Mouse (Mus musculus): ENCODE measurements around the gene Tle2. TPM values are rescaled to one million over a fixed set of nuclear protein-coding genes. Genes with fewer than 3 reads are reported as not detected.

The Tle2 gene
- total RNA-seq (2014; rRNA removed; ENCODE audit: low replicate concordance) = 6.8 and 10.4 TPM in 2 replicates
- polyA plus RNA-seq (2015; fragmentation: Nextera tagmentation; extraction: Ambion mirVana) = 11.1 and 11.9 TPM in 2 replicates

GRCm38 (mm10) chr10:81574081-81575056 lies at the start of gene Tle2:
Tle2 (plus strand) TSS chr10:81574561.
- Histone ChIP-seq H3K36me3 (replicated peaks; ENCODE audit: control insufficient read depth, insufficient read depth, low read length) (no peaks in the 10 kb centered on the region; the same call in 1 of the 2 replicates), H3K27ac (ENCODE audit: low read depth) (no peak within 1 kb of the TSS), H3K4me3 (ENCODE audit: low read depth, low read length) (peak within 1 kb of the TSS; percentile 70), H3K9me3 (replicated peaks; ENCODE audit: control insufficient read depth, low read length) (no peaks in the 10 kb centered on the region), H3K27me3 (ENCODE audit: control insufficient read depth, insufficient read depth, low read length) (no peaks in the 10 kb centered on the region), H3K4me1 (ENCODE audit: control insufficient read depth, insufficient read depth) (peaks cover 18% of the 10 kb centered on the region), H3K4me2 (ENCODE audit: low read depth, low read length) (peak within 1 kb of the TSS; percentile 79), H3K9ac (replicated peaks; ENCODE audit: low read depth, low read length) (peak within 1 kb of the TSS; percentile 62)
- ATAC-seq (ENCODE audit: insufficient read depth, low read depth) (no peak), DNase-seq (ENCODE audit: low spot score) (no peak)
- 33% methylated on average over 8 of the region's 10 CpGs for WGBS
- TF ChIP-seq CTCF (IDR thresholded peaks at IDR 0.05; ENCODE audit: low read depth) (peak; percentile 36), EP300 (IDR thresholded peaks at IDR 0.05; ENCODE audit: low read depth) (no peak)

- no peaks in the 10 kb centered on the region; the same call in 1 of the 2 replicates for H3K27me3 ChIP-seq (ENCODE audit: control insufficient read depth, insufficient read depth, low read length)
- H3K4me1 ChIP-seq (ENCODE audit: control insufficient read depth, insufficient read depth) = no peaks in the 10 kb centered on the region; the same call in 1 of the 2 replicates
- TF ChIP-seq CTCF (IDR thresholded peaks at IDR 0.05; ENCODE audit: low read depth) = no peak
- no peak for TF ChIP-seq EP300 (IDR thresholded peaks at IDR 0.05; ENCODE audit: low read depth)
- no peak overlapping the region for H3K27ac ChIP-seq (ENCODE audit: low read depth)
- no peak overlapping the region for H3K9ac ChIP-seq (replicated peaks; ENCODE audit: low read depth, low read length)
- 46% methylated on average over 12 of the region's 13 CpGs for WGBS
- H3K4me3 ChIP-seq (ENCODE audit: low read depth, low read length) = no peak overlapping the region
- ATAC-seq (ENCODE audit: insufficient read depth, low read depth) (no peak), DNase-seq (ENCODE audit: low spot score) (no peak)
- no peak overlapping the region for H3K4me2 ChIP-seq (ENCODE audit: low read depth, low read length)
- H3K9me3 ChIP-seq (replicated peaks; ENCODE audit: control insufficient read depth, low read length) = no peaks in the 10 kb centered on the region
- H3K36me3 ChIP-seq (replicated peaks; ENCODE audit: control insufficient read depth, insufficient read depth, low read length) = peaks cover 15% of the 10 kb centered on the region
These were observed 49.2 kb upstream of the Tle2 start for GRCm38 (mm10) chr10:81525017-81525694.

- WGBS = 14% methylated on average over 14 of the region's 14 CpGs
- ATAC-seq (ENCODE audit: insufficient read depth, low read depth) = peak; percentile 40; the same call in 1 of the 2 replicates
- TF ChIP-seq EP300 (IDR thresholded peaks at IDR 0.05; ENCODE audit: low read depth) = no peak
- peak; percentile 87 for TF ChIP-seq CTCF (IDR thresholded peaks at IDR 0.05; ENCODE audit: low read depth)
These were observed 47.6 kb upstream of the Tle2 start for GRCm38 (mm10) chr10:81526779-81527178.

GRCm38 (mm10) chr10:81534826-81535225 lies 39.5 kb upstream of the Tle2 start:
- H3K4me2 ChIP-seq (ENCODE audit: low read depth, low read length) = no peak overlapping the region
- H3K27me3 ChIP-seq (ENCODE audit: control insufficient read depth, insufficient read depth, low read length) = no peaks in the 10 kb centered on the region
- H3K36me3 ChIP-seq (replicated peaks; ENCODE audit: control insufficient read depth, insufficient read depth, low read length) = peaks cover 34% of the 10 kb centered on the region
- ATAC-seq (ENCODE audit: insufficient read depth, low read depth) (no peak), DNase-seq (ENCODE audit: low spot score) (no peak)
- H3K27ac ChIP-seq (ENCODE audit: low read depth) = no peak overlapping the region
- H3K4me1 ChIP-seq (ENCODE audit: control insufficient read depth, insufficient read depth) = no peaks in the 10 kb centered on the region
- no peak overlapping the region for H3K9ac ChIP-seq (replicated peaks; ENCODE audit: low read depth, low read length)
- 77% methylated on average over 16 of the region's 16 CpGs for WGBS
- no peak for TF ChIP-seq CTCF (IDR thresholded peaks at IDR 0.05; ENCODE audit: low read depth)
- TF ChIP-seq EP300 (IDR thresholded peaks at IDR 0.05; ENCODE audit: low read depth) = no peak
- no peaks in the 10 kb centered on the region for H3K9me3 ChIP-seq (replicated peaks; ENCODE audit: control insufficient read depth, low read length)
- no peak overlapping the region for H3K4me3 ChIP-seq (ENCODE audit: low read depth, low read length)

More at GRCm38 (mm10) chr10:81526779-81527178, 47.6 kb upstream of the Tle2 start:
- Histone ChIP-seq H3K36me3 (replicated peaks; ENCODE audit: control insufficient read depth, insufficient read depth, low read length) (peaks cover 28% of the 10 kb centered on the region), H3K9ac (replicated peaks; ENCODE audit: low read depth, low read length) (no peak overlapping the region), H3K4me2 (ENCODE audit: low read depth, low read length) (no peak overlapping the region), H3K27ac (ENCODE audit: low read depth) (no peak overlapping the region), H3K27me3 (ENCODE audit: control insufficient read depth, insufficient read depth, low read length) (no peaks in the 10 kb centered on the region; the same call in 1 of the 2 replicates), H3K9me3 (replicated peaks; ENCODE audit: control insufficient read depth, low read length) (no peaks in the 10 kb centered on the region), H3K4me1 (ENCODE audit: control insufficient read depth, insufficient read depth) (no peaks in the 10 kb centered on the region; the same call in 1 of the 2 replicates), H3K4me3 (ENCODE audit: low read depth, low read length) (no peak overlapping the region)
- peak; percentile 26 for DNase-seq (ENCODE audit: low spot score)

- peak; percentile 28 for TF ChIP-seq CTCF (IDR thresholded peaks at IDR 0.05; ENCODE audit: low read depth)
- no peak for TF ChIP-seq EP300 (IDR thresholded peaks at IDR 0.05; ENCODE audit: low read depth)
- Histone ChIP-seq H3K4me3 (ENCODE audit: low read depth, low read length) (no peak overlapping the region), H3K27ac (ENCODE audit: low read depth) (no peak overlapping the region), H3K4me1 (ENCODE audit: control insufficient read depth, insufficient read depth) (peaks cover 4% of the 10 kb centered on the region; the same call in 1 of the 2 replicates), H3K36me3 (replicated peaks; ENCODE audit: control insufficient read depth, insufficient read depth, low read length) (peaks cover 18% of the 10 kb centered on the region; the same call in 1 of the 2 replicates), H3K27me3 (ENCODE audit: control insufficient read depth, insufficient read depth, low read length) (no peaks in the 10 kb centered on the region), H3K9ac (replicated peaks; ENCODE audit: low read depth, low read length) (no peak overlapping the region), H3K9me3 (replicated peaks; ENCODE audit: control insufficient read depth, low read length) (no peaks in the 10 kb centered on the region), H3K4me2 (ENCODE audit: low read depth, low read length) (no peak overlapping the region)
- ATAC-seq (ENCODE audit: insufficient read depth, low read depth) (no peak), DNase-seq (ENCODE audit: low spot score) (no peak)
- 79% methylated on average over 6 of the region's 6 CpGs for WGBS
These were observed 37.6 kb upstream of the Tle2 start for GRCm38 (mm10) chr10:81536734-81537133.

Measured in heart, postnatal 0 days (tissue).